Mouse (Mus musculus): ENCODE measurements around the gene Ctnnal1. TPM values are rescaled to one million over a fixed set of nuclear protein-coding genes. Genes with fewer than 3 reads are reported as not detected.

The Ctnnal1 gene
- 25.1 and 25.5 TPM in 2 replicates for polyA plus RNA-seq (2015; fragmentation: Nextera tagmentation; extraction: Ambion mirVana)

DNA sequence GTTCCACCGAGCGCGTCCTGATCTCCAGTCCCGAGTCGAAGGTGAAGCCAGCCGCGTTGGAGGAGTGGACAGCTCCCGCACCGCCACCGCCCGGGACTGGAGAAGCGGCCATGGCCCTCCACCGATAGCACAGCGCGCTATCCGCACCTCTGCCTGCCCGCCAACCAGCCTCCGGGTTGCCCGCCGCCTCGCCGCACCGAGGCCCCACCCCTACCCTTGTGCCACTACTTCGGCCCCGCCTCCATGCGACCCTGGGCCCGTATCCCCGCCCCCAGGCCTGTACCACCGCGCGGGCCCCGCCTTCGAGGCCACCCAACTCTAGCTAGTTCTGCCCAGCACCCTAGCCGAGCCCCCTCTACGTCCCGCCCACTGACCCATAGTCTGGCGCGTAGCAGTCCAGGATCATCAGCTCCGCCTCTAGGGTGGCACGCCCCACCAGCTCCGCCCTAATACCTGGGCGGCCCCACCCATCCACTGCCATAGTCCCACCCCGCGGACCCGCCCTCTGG is at the start of gene Ctnnal1:
Ctnnal1 (minus strand) TSS at position 186 of the 509 bp plus-strand sequence.
- H3K36me3 ChIP-seq, result no peaks in the 10 kb centered on the region
- peak within 1 kb of the TSS; percentile 79 for H3K4me3 ChIP-seq
- H3K9ac ChIP-seq, result peak within 1 kb of the TSS; percentile 84
- no peaks in the 10 kb centered on the region for H3K9me3 ChIP-seq
- H3K27ac ChIP-seq (replicated peaks), result peak within 1 kb of the TSS; percentile 83
- no peaks in the 10 kb centered on the region for H3K27me3 ChIP-seq
- H3K4me2 ChIP-seq, result peak within 1 kb of the TSS; percentile 84
- peaks cover 18% of the 10 kb centered on the region for H3K4me1 ChIP-seq (replicated peaks)
- peak; percentile 97 for ATAC-seq (ENCODE audit: low read depth)
- WGBS, result 0% methylated on average over 42 of the region's 45 CpGs

DNA sequence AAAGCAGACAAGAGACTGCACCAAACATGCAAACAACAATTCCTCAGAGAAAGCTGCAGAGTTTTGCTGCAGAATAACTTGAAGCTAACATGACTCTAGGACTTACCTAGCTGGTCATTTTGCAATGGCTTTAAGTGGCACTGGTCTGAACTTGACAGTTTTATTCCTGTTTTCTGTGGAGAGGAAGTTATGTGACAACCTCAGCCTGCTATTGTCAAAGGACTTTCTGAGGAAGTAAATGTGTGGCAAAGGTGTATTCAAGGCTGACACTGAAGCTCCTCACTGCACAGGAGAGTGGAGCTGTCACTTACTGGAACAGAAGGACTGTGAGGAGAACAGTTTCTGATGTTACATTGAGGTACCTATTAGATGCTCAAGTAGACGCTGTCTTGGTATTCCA is 49.8 kb upstream of the Ctnnal1 start:
- H3K4me1 ChIP-seq (replicated peaks), result no peaks in the 10 kb centered on the region
- no peaks in the 10 kb centered on the region for H3K27me3 ChIP-seq
- no peak for ATAC-seq (ENCODE audit: low read depth)
- H3K9ac ChIP-seq, result no peak overlapping the region
- H3K27ac ChIP-seq (replicated peaks), result no peak overlapping the region
- peaks cover 48% of the 10 kb centered on the region for H3K36me3 ChIP-seq
- no peak overlapping the region for H3K4me2 ChIP-seq
- H3K9me3 ChIP-seq, result no peaks in the 10 kb centered on the region
- WGBS, result 81% methylated on average over 1 of the region's 1 CpGs
- H3K4me3 ChIP-seq, result no peak overlapping the region

DNA sequence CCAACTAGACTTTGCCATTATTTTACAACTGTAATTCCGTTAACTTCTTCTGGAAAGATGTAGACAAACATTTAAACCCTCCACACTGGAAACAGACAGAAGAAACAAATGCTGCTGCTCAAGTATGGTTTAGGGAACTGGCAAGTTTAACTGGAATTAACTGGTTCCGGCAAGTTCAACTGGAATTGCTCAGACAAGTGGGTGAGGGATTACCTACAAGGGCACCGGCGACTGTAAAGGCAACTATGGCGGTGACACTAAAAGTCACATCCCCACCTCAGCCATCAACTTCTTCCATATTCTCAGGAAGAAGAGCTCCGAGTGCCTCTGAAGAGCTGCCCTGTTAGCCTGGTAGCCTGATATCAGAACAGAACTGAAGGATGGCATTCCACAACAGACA is 49.4 kb upstream of the Ctnnal1 start:
- H3K36me3 ChIP-seq, result peaks cover 52% of the 10 kb centered on the region
- no peak overlapping the region for H3K4me2 ChIP-seq
- 95% methylated on average over 6 of the region's 6 CpGs for WGBS
- no peak for ATAC-seq (ENCODE audit: low read depth)
- H3K9me3 ChIP-seq, result no peaks in the 10 kb centered on the region
- no peak overlapping the region for H3K9ac ChIP-seq
- H3K4me1 ChIP-seq (replicated peaks), result no peaks in the 10 kb centered on the region
- H3K27me3 ChIP-seq, result no peaks in the 10 kb centered on the region
- no peak overlapping the region for H3K27ac ChIP-seq (replicated peaks)
- no peak overlapping the region for H3K4me3 ChIP-seq

DNA sequence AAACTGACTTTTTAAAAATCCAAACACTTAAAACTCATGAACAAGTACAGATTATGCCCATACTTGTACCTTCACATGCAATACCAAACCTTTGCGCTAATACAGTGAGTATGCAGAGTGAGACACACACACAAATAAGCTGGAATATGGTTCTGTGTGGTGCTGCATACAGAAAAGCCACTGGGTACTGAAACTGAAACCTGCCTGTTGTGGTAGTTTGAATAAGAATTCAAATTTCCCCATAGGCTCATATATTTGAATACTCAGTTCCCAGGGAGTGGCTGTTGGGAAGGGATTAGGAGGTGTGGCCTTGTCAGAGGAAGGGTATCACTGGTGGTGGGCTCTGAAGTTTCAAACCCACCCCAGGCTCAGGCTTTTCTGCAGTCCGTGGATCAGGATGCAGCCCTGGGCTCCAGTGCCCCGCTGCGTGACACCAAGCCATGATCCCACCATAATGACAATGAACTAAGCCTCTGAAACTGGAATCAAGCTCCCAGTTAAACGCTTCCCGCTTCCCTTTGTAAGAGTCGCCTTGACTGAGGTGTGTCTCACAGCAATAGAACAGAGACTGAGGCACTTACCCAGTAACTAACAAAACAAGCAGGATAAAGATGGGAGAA is 47.5 kb upstream of the Ctnnal1 start:
- no peak for ATAC-seq (ENCODE audit: low read depth)
- Histone ChIP-seq H3K9ac (no peak overlapping the region), H3K9me3 (no peaks in the 10 kb centered on the region), H3K27ac (replicated peaks) (no peak overlapping the region), H3K27me3 (no peaks in the 10 kb centered on the region), H3K4me1 (replicated peaks) (no peaks in the 10 kb centered on the region), H3K36me3 (peaks cover 60% of the 10 kb centered on the region), H3K4me3 (no peak overlapping the region), H3K4me2 (no peak overlapping the region)
- WGBS, result 92% methylated on average over 7 of the region's 7 CpGs

DNA sequence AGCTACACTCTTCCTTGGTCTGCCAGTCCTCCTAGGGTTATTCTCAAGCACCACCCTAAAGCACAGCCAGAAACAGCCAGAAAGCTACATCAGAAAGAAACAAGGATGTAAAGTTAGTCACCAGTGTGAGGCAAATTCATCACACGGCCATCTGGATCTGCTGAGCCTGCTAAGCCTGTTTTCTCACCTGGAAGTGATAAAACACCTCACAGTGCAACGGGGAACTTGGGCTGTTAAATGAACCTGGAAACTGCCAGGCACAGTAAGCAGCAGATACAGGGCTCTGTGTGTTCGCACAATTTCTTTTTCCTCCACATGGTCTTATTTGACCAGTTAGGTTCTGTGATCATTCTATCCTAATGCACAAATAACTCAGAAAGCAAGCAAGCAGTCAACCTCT is 44.6 kb upstream of the Ctnnal1 start:
- H3K9ac ChIP-seq, result no peak overlapping the region
- H3K27ac ChIP-seq (replicated peaks), result no peak overlapping the region
- no peaks in the 10 kb centered on the region for H3K4me1 ChIP-seq (replicated peaks)
- H3K4me2 ChIP-seq, result no peak overlapping the region
- 87% methylated on average over 3 of the region's 3 CpGs for WGBS
- no peaks in the 10 kb centered on the region for H3K27me3 ChIP-seq
- no peak for ATAC-seq (ENCODE audit: low read depth)
- H3K36me3 ChIP-seq, result peaks cover 59% of the 10 kb centered on the region
- no peak overlapping the region for H3K4me3 ChIP-seq
- no peaks in the 10 kb centered on the region for H3K9me3 ChIP-seq

DNA sequence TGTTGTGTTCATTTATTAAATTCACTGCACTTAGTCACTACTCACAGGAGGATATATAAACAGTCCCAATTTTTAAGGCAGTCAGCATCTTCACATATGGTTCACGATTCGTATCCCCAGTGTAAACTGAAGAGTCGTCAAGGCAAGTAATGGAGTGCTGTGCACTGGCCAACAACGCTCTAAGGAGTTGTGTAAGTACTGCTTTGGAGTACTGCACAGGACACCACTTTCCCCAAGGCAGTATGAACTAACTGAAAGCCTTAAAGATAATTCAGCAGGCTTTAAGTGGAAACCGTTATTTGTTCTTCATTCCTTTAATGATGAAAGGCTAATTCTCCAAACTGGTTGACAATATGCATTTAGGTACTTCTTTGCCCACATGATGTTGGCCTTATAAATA is 42.7 kb upstream of the Ctnnal1 start:
- H3K27ac ChIP-seq (replicated peaks), result no peak overlapping the region
- H3K4me1 ChIP-seq (replicated peaks), result no peaks in the 10 kb centered on the region
- 89% methylated on average over 5 of the region's 5 CpGs for WGBS
- H3K4me2 ChIP-seq, result no peak overlapping the region
- no peak overlapping the region for H3K4me3 ChIP-seq
- H3K27me3 ChIP-seq, result no peaks in the 10 kb centered on the region
- ATAC-seq (ENCODE audit: low read depth), result no peak
- peaks cover 61% of the 10 kb centered on the region for H3K36me3 ChIP-seq
- no peaks in the 10 kb centered on the region for H3K9me3 ChIP-seq
- no peak overlapping the region for H3K9ac ChIP-seq

DNA sequence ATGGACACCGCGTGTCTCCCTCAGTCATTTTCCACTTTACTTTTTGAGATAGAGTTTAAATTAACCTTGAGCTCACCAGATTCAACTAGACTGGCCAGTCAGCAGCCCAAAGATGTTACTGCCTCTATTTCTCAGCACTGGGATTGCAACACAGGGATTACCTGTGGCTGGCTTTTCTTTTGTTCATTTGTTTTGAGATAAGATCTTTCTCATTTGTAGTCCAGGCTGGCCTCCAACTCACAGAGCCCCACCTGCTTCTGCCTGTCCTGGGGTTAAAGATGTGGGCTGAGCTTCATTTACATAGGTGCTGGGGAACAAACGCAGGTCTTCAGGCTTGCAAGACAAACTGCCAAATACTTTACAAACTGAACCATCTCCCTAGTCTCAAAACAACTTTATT is 41.9 kb upstream of the Ctnnal1 start:
- peaks cover 68% of the 10 kb centered on the region for H3K36me3 ChIP-seq
- no peaks in the 10 kb centered on the region for H3K27me3 ChIP-seq
- H3K27ac ChIP-seq (replicated peaks), result no peak overlapping the region
- H3K4me1 ChIP-seq (replicated peaks), result no peaks in the 10 kb centered on the region
- H3K4me2 ChIP-seq, result no peak overlapping the region
- 89% methylated on average over 3 of the region's 3 CpGs for WGBS
- H3K9ac ChIP-seq, result no peak overlapping the region
- no peaks in the 10 kb centered on the region for H3K9me3 ChIP-seq
- ATAC-seq (ENCODE audit: low read depth), result no peak
- no peak overlapping the region for H3K4me3 ChIP-seq

DNA sequence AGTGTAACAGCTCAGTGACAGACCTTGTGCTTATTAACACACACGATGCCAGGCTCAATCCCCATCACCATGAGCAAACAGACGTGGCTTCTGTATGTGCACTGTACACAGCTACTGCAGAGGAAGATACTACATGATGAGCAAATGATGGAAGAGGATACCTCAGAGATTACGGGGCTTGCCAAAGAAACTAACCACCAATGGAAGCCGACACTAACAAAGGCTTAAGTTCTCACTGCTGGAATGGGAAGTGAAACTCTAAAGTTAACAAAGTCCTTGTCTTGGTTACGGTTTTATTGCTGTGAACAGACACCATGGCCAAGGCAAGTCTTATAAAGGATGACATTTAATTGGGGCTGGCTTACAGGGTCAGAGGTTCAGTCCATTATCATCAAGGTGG is 40.5 kb upstream of the Ctnnal1 start:
- no peaks in the 10 kb centered on the region for H3K27me3 ChIP-seq
- H3K36me3 ChIP-seq, result peaks cover 61% of the 10 kb centered on the region
- no peaks in the 10 kb centered on the region for H3K9me3 ChIP-seq
- no peak overlapping the region for H3K9ac ChIP-seq
- no peaks in the 10 kb centered on the region for H3K4me1 ChIP-seq (replicated peaks)
- WGBS, result 90% methylated on average over 5 of the region's 5 CpGs
- H3K4me3 ChIP-seq, result no peak overlapping the region
- H3K27ac ChIP-seq (replicated peaks), result no peak overlapping the region
- H3K4me2 ChIP-seq, result no peak overlapping the region
- ATAC-seq (ENCODE audit: low read depth), result no peak

DNA sequence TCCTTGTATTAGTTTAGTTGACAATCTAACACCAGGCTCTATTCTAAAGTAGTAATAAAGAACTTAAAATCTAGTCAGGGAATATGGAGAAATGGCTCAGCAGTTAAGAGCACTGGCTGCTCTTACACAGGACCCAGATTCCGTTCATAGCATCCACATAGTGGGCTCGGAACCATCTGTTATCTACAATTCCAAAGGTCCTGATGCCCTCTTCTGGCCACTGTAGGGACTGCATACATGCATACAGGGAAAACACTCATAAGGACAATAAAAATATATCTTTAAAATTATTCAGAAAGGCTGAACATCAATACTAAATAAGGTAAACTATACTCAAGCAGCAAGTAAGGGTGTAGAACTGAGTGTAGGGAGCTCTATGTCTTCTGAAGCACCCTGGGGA is 36.7 kb upstream of the Ctnnal1 start:
- H3K4me1 ChIP-seq (replicated peaks), result no peaks in the 10 kb centered on the region
- WGBS, result 95% methylated on average over 2 of the region's 2 CpGs
- H3K4me2 ChIP-seq, result no peak overlapping the region
- H3K27ac ChIP-seq (replicated peaks), result peak overlapping the region; percentile 64; the same call in 1 of the 2 replicates
- H3K9me3 ChIP-seq, result no peaks in the 10 kb centered on the region
- no peak overlapping the region for H3K9ac ChIP-seq
- peaks cover 61% of the 10 kb centered on the region for H3K36me3 ChIP-seq
- H3K27me3 ChIP-seq, result no peaks in the 10 kb centered on the region
- H3K4me3 ChIP-seq, result no peak overlapping the region
- ATAC-seq (ENCODE audit: low read depth), result no peak

DNA sequence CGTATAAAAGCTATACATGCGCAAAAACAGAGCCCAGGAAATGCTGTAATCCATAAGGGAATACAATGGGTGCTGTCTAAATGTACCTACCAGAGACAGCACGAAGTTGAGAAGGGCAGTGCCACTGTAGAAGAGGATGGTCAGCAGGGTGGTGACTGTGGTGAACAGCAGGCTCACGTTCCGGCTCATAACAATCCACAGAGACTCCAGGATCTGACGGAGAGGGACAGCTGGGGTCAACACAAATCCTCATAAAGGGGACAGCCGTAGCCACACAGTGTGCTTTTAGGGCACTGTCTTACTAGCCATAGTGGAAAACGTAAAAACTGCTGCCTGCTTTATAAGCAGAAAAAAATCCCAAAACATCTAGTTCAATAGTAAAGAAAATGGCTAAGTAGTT is 34.2 kb upstream of the Ctnnal1 start:
- WGBS, result 75% methylated on average over 8 of the region's 8 CpGs
- no peaks in the 10 kb centered on the region for H3K9me3 ChIP-seq
- no peak overlapping the region for H3K27ac ChIP-seq (replicated peaks)
- ATAC-seq (ENCODE audit: low read depth), result no peak
- H3K9ac ChIP-seq, result no peak overlapping the region
- H3K27me3 ChIP-seq, result no peaks in the 10 kb centered on the region
- H3K4me3 ChIP-seq, result no peak overlapping the region
- peaks cover 58% of the 10 kb centered on the region for H3K36me3 ChIP-seq
- H3K4me2 ChIP-seq, result no peak overlapping the region
- no peaks in the 10 kb centered on the region for H3K4me1 ChIP-seq (replicated peaks)

DNA sequence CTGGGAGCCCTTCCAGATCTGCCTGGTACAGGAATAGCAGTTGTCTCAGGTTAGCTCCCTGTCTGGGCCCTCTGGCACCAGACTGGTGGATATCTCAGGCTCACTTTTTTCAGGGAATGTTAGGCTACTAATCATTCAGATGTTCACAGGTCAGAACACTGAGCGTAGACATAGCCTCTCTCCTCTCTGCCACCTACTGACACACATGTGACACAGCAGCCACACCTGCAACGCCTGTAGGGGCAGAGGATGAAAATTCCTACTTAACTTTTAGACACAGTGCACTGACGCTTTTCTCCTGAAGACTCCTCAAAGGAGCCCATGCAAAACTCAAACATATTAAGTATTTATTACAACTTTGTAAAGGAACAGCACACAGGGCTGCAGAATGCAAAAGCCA is 32.5 kb upstream of the Ctnnal1 start:
- Histone ChIP-seq H3K27me3 (no peaks in the 10 kb centered on the region), H3K4me1 (replicated peaks) (no peaks in the 10 kb centered on the region), H3K9me3 (no peaks in the 10 kb centered on the region), H3K4me2 (no peak overlapping the region), H3K36me3 (peaks cover 44% of the 10 kb centered on the region), H3K27ac (replicated peaks) (no peak overlapping the region), H3K9ac (no peak overlapping the region), H3K4me3 (no peak overlapping the region)
- no peak for ATAC-seq (ENCODE audit: low read depth)
- WGBS, result 89% methylated on average over 3 of the region's 3 CpGs

DNA sequence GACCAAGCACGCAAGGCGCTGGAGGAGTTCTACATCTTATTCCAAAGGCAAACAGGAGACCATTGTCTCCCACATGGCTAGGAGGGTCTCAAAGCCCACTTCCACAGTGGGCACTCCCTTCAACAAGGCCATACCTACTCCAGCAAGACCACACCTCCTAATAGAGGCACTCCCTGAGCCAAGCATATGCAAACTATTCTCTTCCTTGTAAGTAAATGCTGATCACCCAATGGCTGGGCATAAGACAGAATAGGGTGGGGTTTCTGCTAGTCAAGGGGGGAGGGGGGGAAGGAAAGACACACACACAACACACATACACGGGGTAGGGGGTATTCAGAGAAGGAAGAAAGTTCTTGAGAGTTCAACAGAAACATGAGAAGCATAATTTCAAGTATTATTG is 29.2 kb upstream of the Ctnnal1 start:
- Histone ChIP-seq H3K4me3 (no peak overlapping the region), H3K27me3 (no peaks in the 10 kb centered on the region), H3K4me2 (no peak overlapping the region), H3K27ac (replicated peaks) (no peak overlapping the region), H3K4me1 (replicated peaks) (no peaks in the 10 kb centered on the region), H3K9me3 (no peaks in the 10 kb centered on the region), H3K36me3 (peaks cover 42% of the 10 kb centered on the region), H3K9ac (no peak overlapping the region)
- ATAC-seq (ENCODE audit: low read depth), result no peak
- WGBS, result 88% methylated on average over 3 of the region's 3 CpGs

DNA sequence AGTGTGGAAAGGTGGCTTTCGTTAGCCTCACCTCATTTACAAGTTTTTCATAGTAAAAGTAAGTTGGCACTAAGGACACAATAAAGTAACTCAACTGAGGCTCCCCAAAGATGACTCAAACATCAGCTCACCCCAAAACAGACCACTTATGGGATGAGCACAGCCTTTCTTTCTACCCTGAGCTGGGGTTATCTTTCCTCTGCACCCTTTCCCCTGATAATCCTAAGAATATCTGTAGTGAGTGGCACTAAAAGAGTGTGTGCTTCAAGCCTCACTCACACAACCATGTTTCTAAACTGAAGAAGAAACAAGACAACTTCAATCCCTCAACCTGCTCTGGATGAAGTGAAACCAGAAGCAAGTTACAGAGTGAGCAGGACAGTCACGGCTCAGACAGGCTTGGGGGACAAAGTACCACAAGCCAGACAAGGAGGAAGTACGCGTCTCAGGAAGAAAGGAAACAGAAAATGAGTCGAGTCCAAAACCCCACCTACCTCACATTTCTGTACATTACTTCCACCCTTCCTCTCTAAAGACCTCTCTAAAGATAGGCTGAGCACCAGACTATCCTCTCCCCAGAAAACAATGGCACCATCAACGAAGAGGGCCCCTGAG is 27.6 kb upstream of the Ctnnal1 start:
- ATAC-seq (ENCODE audit: low read depth), result no peak
- no peaks in the 10 kb centered on the region for H3K9me3 ChIP-seq
- H3K27ac ChIP-seq (replicated peaks), result no peak overlapping the region
- H3K4me2 ChIP-seq, result no peak overlapping the region
- no peak overlapping the region for H3K9ac ChIP-seq
- no peak overlapping the region for H3K4me3 ChIP-seq
- 88% methylated on average over 6 of the region's 6 CpGs for WGBS
- no peaks in the 10 kb centered on the region for H3K4me1 ChIP-seq (replicated peaks)
- no peaks in the 10 kb centered on the region for H3K27me3 ChIP-seq
- H3K36me3 ChIP-seq, result peaks cover 40% of the 10 kb centered on the region

Data from neural tube, embryonic 13.5 days (tissue).